Mouse (Mus musculus): ENCODE data around the gene Bphl. TPM values are rescaled to one million over a fixed set of nuclear protein-coding genes. Genes with fewer than 3 reads are reported as not detected.

The Bphl gene
- polyA plus RNA-seq, 1 experiment: 44.5 TPM

DNA sequence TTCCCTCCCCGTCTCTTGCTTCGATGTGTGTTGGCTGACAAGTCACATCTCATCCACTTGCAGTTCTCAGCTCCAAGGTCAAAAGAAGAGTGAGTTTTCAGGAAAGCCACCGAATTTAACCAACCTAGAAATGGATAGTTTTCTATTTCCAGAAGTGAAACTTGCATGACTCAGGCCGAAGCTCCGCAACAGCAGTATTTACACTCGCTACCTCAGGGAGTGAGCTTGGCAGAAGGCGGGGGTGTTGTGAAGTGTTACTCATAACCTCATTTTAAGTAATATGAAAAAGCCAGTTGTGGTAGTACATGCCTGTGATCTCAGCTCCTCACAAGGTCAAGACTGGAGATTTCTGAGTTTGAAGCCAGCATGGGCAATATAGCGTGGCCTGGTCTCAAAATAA, 13.1 kb downstream of the Bphl start:
- H3K27ac ChIP-seq (ENCODE audit: insufficient read depth, low read depth, low read length): peak overlapping the region; percentile 92
- TF ChIP-seq POLR2A (IDR thresholded peaks at IDR 0.05; ENCODE audit: borderline replicate concordance, low read depth, low read length): no peak
- no peak for TF ChIP-seq CTCF (IDR thresholded peaks at IDR 0.05; ENCODE audit: low read depth, low read length)
- peak overlapping the region; percentile 34 for H3K4me3 ChIP-seq (ENCODE audit: insufficient read depth, low read length)
- H3K4me1 ChIP-seq (ENCODE audit: control insufficient read depth, insufficient read depth, low read length): peaks cover 29% of the 10 kb centered on the region

DNA sequence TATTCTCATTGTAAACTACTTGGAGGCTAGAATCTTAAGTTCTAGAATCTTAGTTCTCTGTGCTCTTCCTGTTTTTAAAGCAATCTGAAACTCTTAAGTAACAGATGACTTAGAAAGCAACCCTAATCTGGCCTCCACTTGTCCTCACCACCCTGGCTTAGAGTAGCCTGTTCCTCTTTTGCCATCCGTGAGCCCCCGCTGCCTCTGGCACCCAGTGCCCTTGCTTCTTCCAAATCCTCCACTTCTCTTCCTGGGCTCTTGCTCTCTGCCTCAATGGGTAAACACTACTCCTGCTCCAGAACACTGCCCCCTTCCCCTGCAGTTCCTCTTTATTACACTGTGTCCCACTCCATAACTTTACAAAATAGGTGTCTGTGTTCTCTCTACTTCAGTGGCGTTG, 14.3 kb downstream of the Bphl start:
- no peak for TF ChIP-seq CTCF (IDR thresholded peaks at IDR 0.05; ENCODE audit: low read depth, low read length)
- TF ChIP-seq POLR2A (IDR thresholded peaks at IDR 0.05; ENCODE audit: borderline replicate concordance, low read depth, low read length): no peak

DNA sequence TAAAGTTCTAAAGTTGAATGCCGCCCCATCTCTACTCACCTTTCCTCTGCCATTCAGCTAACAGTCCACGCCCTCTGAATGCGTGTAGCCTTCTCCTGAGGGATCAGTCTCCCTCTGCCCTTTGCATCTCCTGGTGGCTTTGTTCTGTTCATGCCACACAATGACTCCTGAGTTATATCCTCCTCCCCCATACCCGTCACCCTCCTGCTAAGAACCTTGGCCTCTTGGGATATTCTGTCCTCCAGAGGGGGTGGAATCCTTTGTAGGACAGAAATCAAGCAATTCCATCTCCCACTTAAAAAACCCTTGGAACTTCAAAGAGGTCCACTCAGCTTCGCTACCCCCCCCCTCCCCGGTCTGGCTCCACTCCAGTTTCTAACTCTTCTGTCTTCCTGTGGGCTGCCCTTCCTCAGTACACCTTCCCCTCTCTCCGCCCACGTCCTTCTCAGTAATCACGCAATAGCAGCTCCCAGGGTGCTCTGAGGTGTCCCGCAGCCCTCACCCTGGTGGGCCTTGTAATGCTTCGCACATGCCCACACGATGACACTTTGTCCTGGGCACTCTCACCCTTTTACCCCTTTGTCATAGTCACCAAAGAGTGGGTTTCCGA, 16.4 kb downstream of the Bphl start:
- H3K27ac ChIP-seq (ENCODE audit: insufficient read depth, low read depth, low read length): no peak overlapping the region
- H3K4me3 ChIP-seq (ENCODE audit: insufficient read depth, low read length): no peak overlapping the region
- H3K4me1 ChIP-seq (ENCODE audit: control insufficient read depth, insufficient read depth, low read length): peaks cover 27% of the 10 kb centered on the region
- TF ChIP-seq CTCF (IDR thresholded peaks at IDR 0.05; ENCODE audit: low read depth, low read length) (no peak), POLR2A (IDR thresholded peaks at IDR 0.05; ENCODE audit: borderline replicate concordance, low read depth, low read length) (no peak)

More for the DNA sequence above, 14.3 kb downstream of the Bphl start:
- Histone ChIP-seq H3K27ac (ENCODE audit: insufficient read depth, low read depth, low read length) (peak overlapping the region; percentile 92), H3K4me1 (ENCODE audit: control insufficient read depth, insufficient read depth, low read length) (peaks cover 27% of the 10 kb centered on the region), H3K4me3 (ENCODE audit: insufficient read depth, low read length) (no peak overlapping the region)

DNA sequence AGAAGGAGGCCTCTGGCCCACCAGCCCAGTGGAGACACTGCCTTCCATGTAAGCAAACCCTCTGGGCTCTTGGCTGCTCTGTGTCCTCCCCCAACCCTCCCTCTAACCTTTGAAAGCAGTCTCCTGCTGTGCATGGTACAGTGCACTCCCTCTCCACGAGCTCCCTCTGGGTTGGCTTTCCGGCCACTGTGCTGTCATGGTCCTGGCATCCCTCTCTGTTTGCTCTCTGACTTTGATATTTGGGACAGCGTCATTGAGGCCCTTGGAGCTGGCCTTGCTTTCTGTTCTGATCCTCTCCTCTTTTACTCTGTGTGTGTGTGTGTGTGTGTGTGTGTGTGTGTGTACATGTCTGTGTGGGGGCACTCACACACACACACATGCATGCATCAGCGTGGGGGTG, 17.0 kb downstream of the Bphl start:
- Histone ChIP-seq H3K27ac (ENCODE audit: insufficient read depth, low read depth, low read length) (no peak overlapping the region), H3K4me1 (ENCODE audit: control insufficient read depth, insufficient read depth, low read length) (peaks cover 27% of the 10 kb centered on the region), H3K4me3 (ENCODE audit: insufficient read depth, low read length) (no peak overlapping the region)
- TF ChIP-seq CTCF (IDR thresholded peaks at IDR 0.05; ENCODE audit: low read depth, low read length) (no peak), POLR2A (IDR thresholded peaks at IDR 0.05; ENCODE audit: borderline replicate concordance, low read depth, low read length) (no peak)

DNA sequence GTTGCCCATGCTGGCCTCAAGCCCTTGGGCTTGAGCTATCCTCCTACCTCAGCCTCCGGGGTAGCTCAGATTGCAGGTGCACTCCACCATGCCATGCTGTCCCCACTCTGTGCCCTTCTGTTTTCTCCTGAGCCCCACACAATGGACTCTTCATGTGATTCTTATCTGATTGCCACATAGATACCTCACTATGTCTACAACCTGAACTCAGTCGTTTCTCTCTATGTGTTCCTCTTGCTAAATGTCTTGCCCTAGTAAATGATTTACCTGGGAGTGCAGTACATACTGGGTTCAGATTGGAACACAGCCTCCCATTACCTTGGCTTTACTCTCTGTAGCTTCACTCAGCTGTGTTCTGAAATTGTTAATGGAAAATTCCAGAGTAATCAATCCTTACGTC, 17.6 kb downstream of the Bphl start:
- peaks cover 21% of the 10 kb centered on the region for H3K4me1 ChIP-seq (ENCODE audit: control insufficient read depth, insufficient read depth, low read length)
- TF ChIP-seq POLR2A (IDR thresholded peaks at IDR 0.05; ENCODE audit: borderline replicate concordance, low read depth, low read length) (no peak), CTCF (IDR thresholded peaks at IDR 0.05; ENCODE audit: low read depth, low read length) (no peak)
- no peak overlapping the region for H3K27ac ChIP-seq (ENCODE audit: insufficient read depth, low read depth, low read length)
- H3K4me3 ChIP-seq (ENCODE audit: insufficient read depth, low read length): no peak overlapping the region

DNA sequence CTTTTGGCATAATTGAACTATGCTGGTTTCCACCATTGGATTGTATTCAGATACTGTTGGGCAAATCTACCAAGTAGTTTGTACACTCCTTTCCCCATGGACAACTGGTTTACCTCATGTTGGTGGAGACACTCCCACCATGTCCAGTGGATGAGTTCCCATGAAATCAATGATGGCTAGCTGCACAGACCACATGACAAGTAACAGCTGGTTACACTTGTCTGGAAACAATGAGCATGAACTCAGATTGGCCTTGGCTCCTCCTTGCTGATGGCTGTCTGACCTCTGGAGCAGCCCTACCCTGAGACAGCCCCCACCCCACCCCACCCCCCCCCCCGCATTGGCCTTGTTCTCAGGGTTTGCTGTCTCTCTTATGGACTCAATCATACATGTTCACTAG, 19.9 kb downstream of the Bphl start:
- Histone ChIP-seq H3K27ac (ENCODE audit: insufficient read depth, low read depth, low read length) (no peak overlapping the region), H3K4me3 (ENCODE audit: insufficient read depth, low read length) (no peak overlapping the region), H3K4me1 (ENCODE audit: control insufficient read depth, insufficient read depth, low read length) (peaks cover 3% of the 10 kb centered on the region; the same call in 1 of the 2 replicates)
- TF ChIP-seq POLR2A (IDR thresholded peaks at IDR 0.05; ENCODE audit: borderline replicate concordance, low read depth, low read length): no peak
- TF ChIP-seq CTCF (IDR thresholded peaks at IDR 0.05; ENCODE audit: low read depth, low read length): no peak

DNA sequence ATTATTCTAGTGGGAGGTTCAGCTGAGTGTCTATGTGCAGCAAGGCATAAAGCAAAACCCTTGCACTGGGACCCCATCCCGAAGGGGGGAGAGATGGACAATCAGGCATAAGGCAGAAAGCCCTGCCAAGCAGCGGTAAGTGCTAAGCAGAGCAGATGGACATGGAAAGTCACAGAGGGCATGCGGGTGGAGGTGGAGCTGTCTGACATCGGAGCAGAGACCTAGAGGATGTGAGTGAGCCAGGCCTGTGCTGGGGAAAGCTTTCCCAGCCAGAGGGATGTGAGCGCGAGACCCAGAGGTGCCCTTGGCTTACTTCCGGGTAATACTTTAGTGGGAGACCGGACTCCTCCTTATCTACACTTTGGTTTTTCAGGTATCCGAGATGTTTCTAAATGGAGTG, 22.7 kb downstream of the Bphl start:
- H3K4me3 ChIP-seq (ENCODE audit: insufficient read depth, low read length): no peak overlapping the region
- H3K4me1 ChIP-seq (ENCODE audit: control insufficient read depth, insufficient read depth, low read length): peaks cover 5% of the 10 kb centered on the region
- TF ChIP-seq POLR2A (IDR thresholded peaks at IDR 0.05; ENCODE audit: borderline replicate concordance, low read depth, low read length): no peak
- TF ChIP-seq CTCF (IDR thresholded peaks at IDR 0.05; ENCODE audit: low read depth, low read length): no peak
- H3K27ac ChIP-seq (ENCODE audit: insufficient read depth, low read depth, low read length): no peak overlapping the region

DNA sequence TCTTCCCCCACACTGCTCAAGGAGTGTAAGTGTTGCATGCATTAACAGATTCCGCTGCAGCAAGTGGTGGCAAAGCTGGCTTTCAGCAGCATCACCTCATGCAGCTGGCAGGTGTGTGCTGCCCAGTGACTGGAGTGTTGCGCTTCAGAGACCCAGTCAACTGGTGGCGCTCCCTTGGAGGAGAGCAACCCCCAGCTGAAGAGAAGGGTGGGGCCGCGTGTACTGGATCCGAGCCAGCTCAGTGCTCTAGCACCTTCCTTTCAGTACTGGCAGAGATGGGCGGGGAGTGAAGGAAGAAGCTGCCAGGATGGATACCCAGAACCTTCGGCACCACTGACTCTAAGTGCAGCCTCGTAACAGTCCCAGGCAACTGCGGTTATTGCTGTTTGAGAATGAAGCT, 25.1 kb downstream of the Bphl start:
- Histone ChIP-seq H3K27ac (ENCODE audit: insufficient read depth, low read depth, low read length) (no peak overlapping the region), H3K4me1 (ENCODE audit: control insufficient read depth, insufficient read depth, low read length) (peaks cover 5% of the 10 kb centered on the region), H3K4me3 (ENCODE audit: insufficient read depth, low read length) (no peak overlapping the region)
- TF ChIP-seq POLR2A (IDR thresholded peaks at IDR 0.05; ENCODE audit: borderline replicate concordance, low read depth, low read length) (no peak), CTCF (IDR thresholded peaks at IDR 0.05; ENCODE audit: low read depth, low read length) (no peak)

DNA sequence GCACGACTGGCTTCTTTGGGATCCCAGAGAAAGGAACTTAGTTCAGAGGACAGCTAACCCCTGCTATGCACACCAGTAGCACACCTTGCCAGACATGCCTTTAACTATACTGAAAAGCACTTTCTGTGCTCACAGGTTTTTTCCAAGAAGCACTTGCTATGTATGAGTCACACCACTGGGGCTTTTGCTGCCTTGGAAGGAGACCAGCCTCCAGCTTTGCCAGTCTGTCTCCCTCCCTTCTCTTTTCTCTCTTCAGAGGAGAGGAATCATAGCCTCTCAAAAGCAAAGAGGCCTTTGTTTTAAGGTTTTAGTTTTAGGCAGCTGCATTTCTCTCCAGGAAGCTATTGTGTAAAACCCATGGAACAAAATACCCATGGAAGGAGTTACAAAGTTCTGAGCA, 29.0 kb downstream of the Bphl start:
- Histone ChIP-seq H3K27ac (ENCODE audit: insufficient read depth, low read depth, low read length) (no peak overlapping the region), H3K4me1 (ENCODE audit: control insufficient read depth, insufficient read depth, low read length) (peaks cover 5% of the 10 kb centered on the region), H3K4me3 (ENCODE audit: insufficient read depth, low read length) (no peak overlapping the region)
- no peak for TF ChIP-seq CTCF (IDR thresholded peaks at IDR 0.05; ENCODE audit: low read depth, low read length)
- no peak for TF ChIP-seq POLR2A (IDR thresholded peaks at IDR 0.05; ENCODE audit: borderline replicate concordance, low read depth, low read length)

DNA sequence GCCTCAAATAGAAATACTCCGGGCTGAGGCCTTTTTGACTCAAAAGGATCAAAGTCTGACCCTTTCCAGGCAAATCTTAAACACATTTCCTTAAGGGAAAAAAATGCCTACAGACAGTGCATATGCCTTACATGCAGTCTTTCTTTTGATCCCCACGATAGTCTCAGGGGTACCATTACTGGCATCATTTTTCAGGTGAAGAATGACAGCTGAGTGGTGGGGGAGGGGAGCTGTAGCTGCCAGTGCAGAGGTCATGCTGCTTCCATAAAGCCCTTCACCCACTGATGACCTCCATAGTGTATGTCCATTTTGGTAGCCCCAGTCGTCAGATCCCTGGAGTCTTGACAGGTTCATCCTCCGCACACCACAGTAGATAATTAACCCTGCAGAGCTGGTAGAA, 32.9 kb downstream of the Bphl start:
- Histone ChIP-seq H3K4me3 (ENCODE audit: insufficient read depth, low read length) (no peak overlapping the region), H3K4me1 (ENCODE audit: control insufficient read depth, insufficient read depth, low read length) (no peaks in the 10 kb centered on the region), H3K27ac (ENCODE audit: insufficient read depth, low read depth, low read length) (no peak overlapping the region)
- TF ChIP-seq CTCF (IDR thresholded peaks at IDR 0.05; ENCODE audit: low read depth, low read length) (no peak), POLR2A (IDR thresholded peaks at IDR 0.05; ENCODE audit: borderline replicate concordance, low read depth, low read length) (no peak)
